Mouse (Mus musculus) heart, embryonic 14.5 days (tissue): ENCODE measurements around the gene Adamtsl3. TPM values are rescaled to one million over a fixed set of nuclear protein-coding genes. Genes with fewer than 3 reads are reported as not detected.

Source experiments
- ATAC-seq: fragments of 200-750 bp; cut with Nextera tagmentation; 2 replicates; pipeline ENCODE4 v1.8.0; 2017; ENCODE audit warnings: low read depth, moderate TSS enrichment; ENCODE audit not compliant: insufficient number of reproducible peaks, insufficient read depth, low FRiP score
- H3K27ac ChIP-seq, 2 experiments: fragments of 200-500 bp in 1 of 2; fragments of 300-500 bp in 1 of 2; sonication (generic) in 1 of 2; replicated peaks in 1 of 2; 2 replicates each; pipeline ENCODE4 v1.5.1; 2012 to 2014; ENCODE audit warnings: low read depth in 2 of 2, low read length in 2 of 2, control low read depth in 1 of 2, mild to moderate bottlenecking in 1 of 2, mixed read lengths in 1 of 2; ENCODE audit not compliant: control insufficient read depth in 1 of 2, insufficient read depth in 1 of 2
- H3K27me3 ChIP-seq: fragments of 300-500 bp; sonication (generic); 2 replicates; pipeline ENCODE4 v1.6.1; 2014; ENCODE audit warnings: mild to moderate bottlenecking, low read length, control low read depth; ENCODE audit not compliant: control insufficient read depth, insufficient read depth
- H3K36me3 ChIP-seq: fragments of 300-500 bp; sonication (generic); 2 replicates; pipeline ENCODE4 v1.6.1; 2014; ENCODE audit warnings: mild to moderate bottlenecking, control low read depth, low read length, mixed read lengths; ENCODE audit not compliant: control insufficient read depth, insufficient read depth
- H3K4me1 ChIP-seq, 2 experiments: fragments of 200-500 bp in 1 of 2; fragments of 300-500 bp in 1 of 2; sonication (generic) in 1 of 2; 2 replicates each; pipeline ENCODE4 v1.6.1; 2012 to 2014; ENCODE audit warnings: low read length in 2 of 2, control low read depth in 1 of 2, mixed read lengths in 1 of 2; ENCODE audit not compliant: control insufficient read depth in 2 of 2, insufficient read depth in 2 of 2
- H3K4me2 ChIP-seq: fragments of 300-500 bp; sonication (generic); 2 replicates; pipeline ENCODE4 v1.6.1; 2014; ENCODE audit warnings: mild to moderate bottlenecking, low read length
- H3K4me3 ChIP-seq, 2 experiments: fragments of 200-500 bp in 1 of 2; fragments of 300-500 bp in 1 of 2; sonication (generic) in 1 of 2; 2 replicates each; pipeline ENCODE4 v1.5.1; 2012 to 2014; ENCODE audit warnings: low read length in 2 of 2, mild to moderate bottlenecking in 2 of 2, control low read depth in 1 of 2, low read depth in 1 of 2, moderate library complexity in 1 of 2; ENCODE audit not compliant: control insufficient read depth in 1 of 2, insufficient read depth in 1 of 2
- H3K9ac ChIP-seq: fragments of 300-500 bp; sonication (generic); 2 replicates; pipeline ENCODE4 v1.6.1; 2014; ENCODE audit warnings: mild to moderate bottlenecking, low read length
- H3K9me3 ChIP-seq: fragments of 300-500 bp; sonication (generic); 2 replicates; pipeline ENCODE4 v1.6.1; 2016; ENCODE audit warnings: low read length, control low read depth; ENCODE audit not compliant: control insufficient read depth
- WGBS: fragments of 180-500 bp; shearing (Covaris S2); extraction: QIAGEN DNeasy Blood & Tissue Kit; methylation state at CpG from one replicate; pipeline ENCODE4 v1.1.7; 2014; 5-methylcytosine and 5-hydroxymethylcytosine counted together
- polyA plus RNA-seq: library from polyadenylated mRNA; unstranded; fragments of >200 nt; fragmentation: Nextera tagmentation; extraction: Ambion mirVana; gene quantifications from 2 replicates; pipeline ENCODE4 v1.2.1, GENCODE M21; 2014

Adamtsl3 gene
- polyA plus RNA-seq, 1 experiment from 2014 or later = 2.7 TPM

GRCm38 (mm10) chr7:82497064-82497463 is 161.6 kb downstream of the Adamtsl3 start:
- no peak for ATAC-seq
- no peaks in the 10 kb centered on the region for H3K4me1 ChIP-seq
- no peak overlapping the region for H3K4me2 ChIP-seq
- H3K4me3 ChIP-seq = no peak overlapping the region
- H3K27ac ChIP-seq = no peak overlapping the region
- WGBS = 84% methylated on average over 4 of the region's 4 CpGs
- H3K9me3 ChIP-seq = no peaks in the 10 kb centered on the region
- no peaks in the 10 kb centered on the region for H3K27me3 ChIP-seq
- no peak overlapping the region for H3K9ac ChIP-seq
- no peaks in the 10 kb centered on the region for H3K36me3 ChIP-seq

DNA sequence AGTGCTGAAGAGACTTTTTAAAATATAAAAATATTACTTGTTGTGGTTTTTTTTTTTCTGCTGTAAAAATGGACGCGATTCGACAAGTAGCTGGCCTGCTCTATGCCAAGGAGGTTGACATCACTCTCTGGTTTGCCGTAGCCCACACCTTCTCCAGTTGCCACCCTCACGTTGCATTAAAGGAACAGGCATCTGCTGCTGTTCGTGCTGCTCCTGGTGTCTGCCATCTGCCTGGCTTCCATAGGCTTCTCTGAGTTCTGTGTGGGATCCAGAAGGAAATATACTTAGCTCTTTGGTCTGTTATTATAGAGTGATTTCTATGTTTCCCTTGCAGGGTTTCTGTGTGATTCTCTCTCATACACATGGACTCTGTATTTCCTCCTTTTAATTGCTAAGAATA is 165.8 kb downstream of the Adamtsl3 start:
- Histone ChIP-seq H3K4me3 (no peak overlapping the region), H3K9me3 (no peaks in the 10 kb centered on the region), H3K27me3 (no peaks in the 10 kb centered on the region), H3K27ac (no peak overlapping the region), H3K4me1 (no peaks in the 10 kb centered on the region), H3K4me2 (no peak overlapping the region), H3K9ac (no peak overlapping the region), H3K36me3 (no peaks in the 10 kb centered on the region)
- WGBS = 81% methylated on average over 6 of the region's 6 CpGs
- no peak for ATAC-seq

DNA sequence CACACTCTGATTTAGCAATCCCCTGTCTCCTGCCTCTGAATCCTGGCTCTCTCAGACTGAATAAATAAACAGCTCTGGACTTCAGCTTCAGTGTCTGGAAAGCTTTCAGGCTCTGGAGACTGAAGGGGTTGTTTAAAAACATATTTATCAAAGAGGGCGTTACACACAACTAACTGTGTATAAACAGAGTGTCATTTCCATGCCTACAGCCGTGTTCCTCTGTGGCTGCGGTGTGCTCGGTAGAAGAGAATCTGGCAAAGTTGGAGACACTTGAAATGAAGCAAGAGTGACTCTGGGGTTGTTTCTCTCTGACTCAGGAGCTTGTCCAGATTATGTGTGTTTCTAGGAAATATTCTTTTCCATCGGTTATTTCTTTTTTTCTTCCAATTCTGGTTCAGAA is 167.0 kb downstream of the Adamtsl3 start:
- no peak overlapping the region for H3K9ac ChIP-seq
- H3K36me3 ChIP-seq = no peaks in the 10 kb centered on the region
- no peak overlapping the region for H3K4me3 ChIP-seq
- no peaks in the 10 kb centered on the region for H3K4me1 ChIP-seq
- H3K4me2 ChIP-seq = no peak overlapping the region
- H3K9me3 ChIP-seq = no peaks in the 10 kb centered on the region
- no peak overlapping the region for H3K27ac ChIP-seq
- no peaks in the 10 kb centered on the region for H3K27me3 ChIP-seq
- no peak for ATAC-seq
- WGBS = 69% methylated on average over 5 of the region's 5 CpGs

GRCm38 (mm10) chr7:82504101-82504500 is 168.6 kb downstream of the Adamtsl3 start:
- Histone ChIP-seq H3K27me3 (no peaks in the 10 kb centered on the region), H3K4me3 (no peak overlapping the region), H3K36me3 (no peaks in the 10 kb centered on the region), H3K4me1 (no peaks in the 10 kb centered on the region), H3K27ac (no peak overlapping the region), H3K4me2 (no peak overlapping the region), H3K9me3 (no peaks in the 10 kb centered on the region), H3K9ac (no peak overlapping the region)
- no peak for ATAC-seq
- whole genome bisulfite sequencing = 14% methylated on average over 4 of the region's 4 CpGs

- H3K9me3 ChIP-seq = no peaks in the 10 kb centered on the region
- 81% methylated on average over 5 of the region's 5 CpGs for WGBS
- H3K36me3 ChIP-seq = no peaks in the 10 kb centered on the region
- no peak overlapping the region for H3K9ac ChIP-seq
- H3K27ac ChIP-seq = no peak overlapping the region
- peaks cover 2 to 11% of the 10 kb centered on the region in 2 experiments for H3K4me1 ChIP-seq
- no peaks in the 10 kb centered on the region for H3K27me3 ChIP-seq
- H3K4me3 ChIP-seq = no peak overlapping the region
- no peak for ATAC-seq
- no peak overlapping the region for H3K4me2 ChIP-seq
These were observed 195.1 kb downstream of the Adamtsl3 start for GRCm38 (mm10) chr7:82530583-82530982.

DNA sequence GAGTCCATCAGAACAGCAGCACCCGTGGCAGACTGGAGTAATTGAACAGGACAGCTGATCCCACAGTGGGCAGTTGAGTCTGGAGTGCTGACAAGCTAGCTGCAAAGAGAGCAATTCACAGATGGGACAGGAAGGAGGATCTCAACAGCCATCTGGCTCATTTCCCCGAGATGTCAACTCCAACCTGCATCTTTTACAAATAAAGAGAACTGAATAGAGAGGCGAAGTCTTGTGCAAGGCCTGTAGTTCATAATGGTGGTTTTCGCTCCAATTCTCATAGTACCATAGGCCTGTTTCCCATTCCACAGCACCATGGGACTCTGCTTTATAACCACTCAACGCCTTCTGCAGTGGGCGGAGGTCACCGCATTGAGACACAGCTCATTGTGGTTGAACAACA is 195.9 kb downstream of the Adamtsl3 start:
- no peaks in the 10 kb centered on the region for H3K36me3 ChIP-seq
- H3K27me3 ChIP-seq = no peaks in the 10 kb centered on the region
- no peak for ATAC-seq
- H3K4me2 ChIP-seq = no peak overlapping the region
- 61% methylated on average over 7 of the region's 7 CpGs for WGBS
- H3K27ac ChIP-seq = no peak overlapping the region
- no peaks in the 10 kb centered on the region for H3K9me3 ChIP-seq
- no peak overlapping the region for H3K4me3 ChIP-seq
- peaks cover 2 to 11% of the 10 kb centered on the region in 2 experiments for H3K4me1 ChIP-seq
- H3K9ac ChIP-seq = no peak overlapping the region

DNA sequence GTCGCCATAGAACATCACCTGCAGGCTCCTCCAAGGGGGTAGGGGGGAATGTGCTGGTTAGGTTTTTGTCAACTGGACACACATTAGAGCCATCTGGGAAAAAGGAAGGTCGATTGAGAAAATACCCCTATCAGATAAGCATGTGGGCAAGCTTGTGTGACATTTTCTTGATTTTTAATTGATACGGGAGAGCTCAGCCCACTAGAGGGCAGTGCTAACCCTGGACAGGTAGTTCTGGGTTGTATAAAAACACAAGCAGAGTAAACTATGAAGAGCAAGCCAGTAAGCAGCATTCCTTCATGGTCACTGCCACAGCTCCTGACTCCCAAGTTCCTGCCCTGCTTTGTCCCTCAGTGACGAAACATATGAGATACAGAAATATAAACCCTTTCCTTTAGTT is 197.7 kb downstream of the Adamtsl3 start:
- ATAC-seq = no peak
- H3K4me1 ChIP-seq = peaks cover 2 to 11% of the 10 kb centered on the region in 2 experiments
- WGBS = 66% methylated on average over 4 of the region's 4 CpGs
- H3K4me3 ChIP-seq = no peak overlapping the region
- H3K9ac ChIP-seq = no peak overlapping the region
- H3K4me2 ChIP-seq = no peak overlapping the region
- H3K27me3 ChIP-seq = no peaks in the 10 kb centered on the region
- no peaks in the 10 kb centered on the region for H3K36me3 ChIP-seq
- no peaks in the 10 kb centered on the region for H3K9me3 ChIP-seq
- no peak overlapping the region for H3K27ac ChIP-seq

DNA sequence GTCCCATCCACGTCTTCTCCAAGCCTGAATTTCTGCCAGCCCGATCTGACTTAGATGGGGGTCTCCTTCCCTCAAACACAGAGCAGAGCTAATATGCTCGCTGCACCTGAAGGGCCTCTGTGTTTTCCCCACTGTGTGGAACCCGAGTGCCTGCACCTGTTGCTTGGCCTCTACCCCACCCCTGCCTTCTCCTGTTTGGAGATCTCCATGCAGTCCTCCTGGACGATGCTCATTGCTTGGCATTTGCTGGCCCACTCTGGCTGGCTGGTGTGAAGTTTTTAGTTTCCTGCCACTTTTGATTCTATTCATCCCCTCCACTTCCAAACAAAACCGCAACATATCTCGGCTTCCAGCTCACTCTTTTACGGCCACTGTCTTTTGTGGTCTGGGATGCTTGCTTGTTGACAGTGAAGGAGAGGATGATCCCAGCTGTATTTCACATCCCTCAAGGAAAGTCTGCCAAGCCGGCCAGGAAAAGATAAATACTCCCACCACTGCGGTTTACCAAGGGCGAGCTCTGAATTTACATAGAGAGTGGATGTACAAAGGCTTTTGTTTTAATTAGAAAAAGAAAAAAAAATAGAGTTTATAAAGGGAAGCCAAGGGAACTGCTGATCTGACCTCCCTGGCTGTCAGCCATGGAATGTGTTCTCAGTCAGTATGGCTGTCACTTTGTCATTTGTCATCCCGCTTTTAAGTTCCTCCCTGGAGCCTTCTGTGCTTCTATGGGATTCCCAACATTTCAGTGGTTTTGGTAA is 198.4 kb downstream of the Adamtsl3 start:
- Histone ChIP-seq H3K27me3 (no peaks in the 10 kb centered on the region), H3K4me1 (peaks cover 2 to 11% of the 10 kb centered on the region in 2 experiments), H3K27ac (no peak overlapping the region), H3K4me3 (no peak overlapping the region), H3K9me3 (no peaks in the 10 kb centered on the region), H3K9ac (no peak overlapping the region), H3K36me3 (no peaks in the 10 kb centered on the region), H3K4me2 (no peak overlapping the region)
- WGBS = 55% methylated on average over 12 of the region's 12 CpGs
- no peak for ATAC-seq
